Mouse (Mus musculus) hindbrain, embryonic 16.5 days (tissue): ENCODE measurements at regions not wholly inside any gene's neighbourhood (a gene's known extent, or its start where the extent isn't known, plus 50 kb on each side); places are given as distances from the start of the nearest gene placed in this dataset.
"Not testable (repeated sequence)": the region's sequence is repeated elsewhere in the genome, so short reads cannot be mapped to it uniquely, and the experiment has no call there.

ENCODE experiments used
- ATAC-seq: fragments of 200-750 bp; cut with Nextera tagmentation; 2 replicates; pipeline ENCODE4 v1.8.0; 2017; ENCODE audit warnings: moderate TSS enrichment, moderate library complexity
- H3K27ac ChIP-seq: fragments of 300-500 bp; sonication (generic); 2 replicates; pipeline ENCODE4 v1.5.1; 2014; ENCODE audit warnings: low read depth, mild to moderate bottlenecking, control low read depth, low read length, moderate library complexity
- H3K27me3 ChIP-seq: fragments of 300-500 bp; sonication (generic); replicated peaks from 2 replicates; pipeline ENCODE4 v1.6.1; 2014; ENCODE audit warnings: low read length; ENCODE audit not compliant: control insufficient read depth, insufficient read depth
- H3K36me3 ChIP-seq: fragments of 300-500 bp; sonication (generic); 2 replicates; pipeline ENCODE4 v1.6.1; 2014; ENCODE audit warnings: mild to moderate bottlenecking, low read length, moderate library complexity, mixed read lengths; ENCODE audit not compliant: control insufficient read depth, insufficient read depth
- H3K4me1 ChIP-seq: fragments of 300-500 bp; sonication (generic); 2 replicates; pipeline ENCODE4 v1.6.1; 2014; ENCODE audit warnings: low read depth, low read length; ENCODE audit not compliant: control insufficient read depth, insufficient read depth
- H3K4me2 ChIP-seq: fragments of 300-500 bp; sonication (generic); 2 replicates; pipeline ENCODE4 v1.6.1; 2014; ENCODE audit warnings: mild to moderate bottlenecking, low read length, control low read depth, moderate library complexity
- H3K4me3 ChIP-seq: fragments of 300-500 bp; sonication (generic); 2 replicates; pipeline ENCODE4 v1.5.1; 2014; ENCODE audit warnings: mild to moderate bottlenecking, low read length, control low read depth, moderate library complexity
- H3K9ac ChIP-seq: fragments of 300-500 bp; sonication (generic); 2 replicates; pipeline ENCODE4 v1.6.1; 2014; ENCODE audit warnings: low read depth, mild to moderate bottlenecking, control low read depth, low read length, moderate library complexity
- H3K9me3 ChIP-seq: fragments of 300-500 bp; sonication (generic); 2 replicates; pipeline ENCODE4 v1.6.1; 2014; ENCODE audit warnings: mild to moderate bottlenecking, low read length, moderate library complexity; ENCODE audit not compliant: control insufficient read depth
- WGBS: fragments of 180-500 bp; shearing (Covaris S2); extraction: QIAGEN DNeasy Blood & Tissue Kit; methylation state at CpG from one replicate; pipeline ENCODE4 v1.1.7; 2014; 5-methylcytosine and 5-hydroxymethylcytosine counted together

GRCm38 (mm10) chr13:57017553-57018341, 122.0 kb upstream of the Trpc7 start:
- H3K27me3 ChIP-seq: no peaks in the 10 kb centered on the region
- peaks cover 7% of the 10 kb centered on the region for H3K4me1 ChIP-seq
- H3K4me2 ChIP-seq: no peak overlapping the region
- H3K9me3 ChIP-seq: no peaks in the 10 kb centered on the region
- H3K27ac ChIP-seq: no peak overlapping the region
- no peak for ATAC-seq
- no peak overlapping the region for H3K4me3 ChIP-seq
- WGBS: 69% methylated on average over 11 of the region's 11 CpGs
- no peaks in the 10 kb centered on the region for H3K36me3 ChIP-seq
- H3K9ac ChIP-seq: no peak overlapping the region

DNA sequence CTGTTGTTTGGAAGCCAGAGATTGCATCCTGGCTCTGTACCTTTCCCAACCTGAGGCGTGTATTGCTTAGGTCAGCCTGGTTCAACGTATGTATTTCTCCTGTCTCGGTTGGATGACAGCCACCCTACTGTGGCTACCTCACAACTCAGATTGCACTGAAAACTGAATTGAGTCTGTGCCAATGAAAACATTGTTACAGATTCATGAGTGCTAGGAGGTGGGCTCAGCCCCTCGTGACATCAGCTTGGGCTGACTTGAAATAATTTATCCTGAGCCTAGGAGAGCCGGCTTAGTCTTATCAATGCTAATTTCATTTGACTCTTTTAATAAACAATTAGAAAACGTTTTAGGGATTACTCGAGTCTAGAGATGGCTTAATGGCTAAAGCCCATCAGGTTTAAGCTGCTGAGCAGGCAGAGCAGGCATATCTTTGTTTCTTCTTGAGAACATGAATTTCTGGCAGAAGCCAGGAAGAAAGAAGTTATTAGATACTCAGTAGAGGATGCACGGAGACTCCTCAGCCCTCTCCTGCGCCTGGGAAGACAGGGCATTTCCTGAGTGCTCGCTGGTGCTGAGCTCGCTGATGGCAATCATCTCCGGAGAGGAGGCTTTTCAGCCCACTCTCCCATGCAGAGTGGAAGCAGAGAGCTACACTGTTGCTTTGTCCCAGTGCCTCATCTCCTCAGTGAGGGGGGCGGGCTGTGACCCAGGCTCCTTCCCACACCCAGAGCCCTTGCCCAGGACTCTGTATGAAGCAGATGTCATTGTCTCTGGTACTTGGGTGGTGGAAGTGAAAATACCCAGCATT, 120.9 kb upstream of the Trpc7 start:
- ATAC-seq: 0 out of 2 replicates have a peak, but pooled peaks have one; percentile 11
- no peaks in the 10 kb centered on the region for H3K27me3 ChIP-seq
- H3K27ac ChIP-seq: no peak overlapping the region
- H3K9me3 ChIP-seq: no peaks in the 10 kb centered on the region
- 51% methylated on average over 13 of the region's 13 CpGs for WGBS
- peaks cover 7% of the 10 kb centered on the region for H3K4me1 ChIP-seq
- no peak overlapping the region for H3K4me2 ChIP-seq
- H3K9ac ChIP-seq: no peak overlapping the region
- no peaks in the 10 kb centered on the region for H3K36me3 ChIP-seq
- no peak overlapping the region for H3K4me3 ChIP-seq

DNA sequence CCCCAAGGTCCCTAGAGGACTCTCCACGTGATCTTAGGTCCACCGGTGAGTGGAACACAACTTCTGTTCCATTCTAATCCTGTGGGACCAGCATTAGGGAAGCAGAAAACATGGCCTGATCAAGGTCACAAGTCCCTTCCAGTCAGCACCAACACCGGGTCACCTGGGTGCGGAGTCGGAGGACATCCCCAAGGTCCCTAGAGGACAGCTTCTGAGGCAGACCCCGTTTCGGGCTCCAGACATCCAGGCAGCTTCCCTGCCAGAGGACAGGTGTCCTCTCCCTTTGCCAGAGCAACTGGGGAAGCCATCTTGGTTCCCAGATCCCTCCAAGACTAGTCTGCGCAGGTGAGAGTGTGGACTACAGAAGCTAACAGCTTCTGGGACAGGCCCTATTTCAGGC, 111.4 kb upstream of the Trpc7 start:
- H3K4me2 ChIP-seq, H3K27ac ChIP-seq, H3K4me3 ChIP-seq, H3K9me3 ChIP-seq, H3K9ac ChIP-seq, H3K4me1 ChIP-seq, H3K27me3 ChIP-seq, H3K36me3 ChIP-seq, ATAC-seq: not testable (repeated sequence)
- 94% methylated on average over 8 of the region's 8 CpGs for WGBS

DNA sequence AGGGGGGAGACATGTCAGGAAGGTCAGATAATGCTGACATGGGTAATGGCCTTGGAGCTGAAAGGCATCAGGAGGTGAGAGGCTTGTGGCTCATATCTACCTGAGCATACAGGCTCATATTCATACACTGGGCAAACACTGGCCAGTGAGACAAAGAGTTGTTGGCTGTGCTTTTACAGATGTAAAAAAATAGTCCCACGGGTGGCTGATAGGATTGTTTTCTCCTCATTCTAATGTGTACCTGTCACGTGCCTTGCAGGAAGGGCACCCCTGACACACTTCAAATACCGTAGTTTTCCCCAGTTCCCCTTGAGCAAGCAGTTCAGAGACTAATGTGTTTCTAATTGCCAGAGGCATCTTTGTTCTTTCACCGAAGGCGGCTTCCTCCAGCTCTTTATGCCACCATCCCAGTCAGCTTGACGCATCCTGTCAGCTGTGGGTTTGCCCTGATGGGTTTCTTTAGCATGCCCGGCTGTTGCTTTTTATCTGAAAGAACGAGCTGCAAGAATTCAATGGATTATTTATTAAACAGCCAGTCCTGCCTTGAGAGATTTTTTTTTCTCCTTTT, 107.9 kb upstream of the Trpc7 start:
- no peak overlapping the region for H3K27ac ChIP-seq
- ATAC-seq: 0 out of 2 replicates have a peak, but pooled peaks have one; percentile 56
- 7% methylated on average over 8 of the region's 8 CpGs for WGBS

GRCm38 (mm10) chr13:56992022-56992421, 96.2 kb upstream of the Trpc7 start:
- no peak overlapping the region for H3K4me3 ChIP-seq
- peaks cover 2% of the 10 kb centered on the region; the same call in 1 of the 2 replicates for H3K9me3 ChIP-seq
- no peak for ATAC-seq
- no peak overlapping the region for H3K4me2 ChIP-seq
- H3K4me1 ChIP-seq: no peaks in the 10 kb centered on the region
- no peak overlapping the region for H3K27ac ChIP-seq
- no peaks in the 10 kb centered on the region for H3K36me3 ChIP-seq
- H3K9ac ChIP-seq: no peak overlapping the region
- H3K27me3 ChIP-seq: no peaks in the 10 kb centered on the region

More for the DNA sequence above, 107.9 kb upstream of the Trpc7 start:
- Histone ChIP-seq H3K4me1 (no peaks in the 10 kb centered on the region), H3K4me3 (no peak overlapping the region), H3K36me3 (no peaks in the 10 kb centered on the region), H3K9me3 (no peaks in the 10 kb centered on the region), H3K9ac (peak overlapping the region; percentile 8; the same call in 1 of the 2 replicates), H3K27me3 (no peaks in the 10 kb centered on the region), H3K4me2 (no peak overlapping the region)

DNA sequence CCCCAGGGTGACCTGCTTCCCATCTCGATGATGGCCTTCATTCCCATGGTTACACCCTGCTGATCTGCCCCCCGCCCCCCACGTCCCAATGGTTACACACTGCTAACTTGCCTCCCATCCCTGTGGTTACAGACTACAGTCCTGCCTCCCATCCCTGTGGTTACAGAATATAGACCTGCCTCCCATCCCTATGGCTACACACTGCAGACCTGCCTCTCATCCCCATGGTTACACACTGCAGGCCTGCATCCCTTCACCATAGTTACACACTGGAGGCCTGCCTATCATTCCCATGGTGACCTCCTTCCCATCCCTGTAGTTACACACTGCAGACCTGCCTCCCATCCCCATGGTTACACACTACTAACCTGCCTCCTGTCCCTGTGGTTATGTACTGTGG, 78.3 kb upstream of the Trpc7 start:
- Histone ChIP-seq H3K36me3 (no peaks in the 10 kb centered on the region), H3K9ac (no peak overlapping the region), H3K27me3 (no peaks in the 10 kb centered on the region), H3K4me1 (no peaks in the 10 kb centered on the region), H3K4me3 (no peak overlapping the region), H3K9me3 (no peaks in the 10 kb centered on the region), H3K4me2 (no peak overlapping the region), H3K27ac (no peak overlapping the region)
- no peak for ATAC-seq
- 64% methylated on average over 3 of the region's 3 CpGs for WGBS

- no peaks in the 10 kb centered on the region for H3K4me1 ChIP-seq
- WGBS: 46% methylated on average over 5 of the region's 5 CpGs
- no peaks in the 10 kb centered on the region for H3K27me3 ChIP-seq
- no peak for ATAC-seq
- H3K9me3 ChIP-seq: no peaks in the 10 kb centered on the region
- H3K4me3 ChIP-seq: no peak overlapping the region
- no peak overlapping the region for H3K9ac ChIP-seq
- H3K36me3 ChIP-seq: no peaks in the 10 kb centered on the region
- no peak overlapping the region for H3K27ac ChIP-seq
- no peak overlapping the region for H3K4me2 ChIP-seq
Measured at GRCm38 (mm10) chr13:56955358-56955757, 59.6 kb upstream of the Trpc7 start.

DNA sequence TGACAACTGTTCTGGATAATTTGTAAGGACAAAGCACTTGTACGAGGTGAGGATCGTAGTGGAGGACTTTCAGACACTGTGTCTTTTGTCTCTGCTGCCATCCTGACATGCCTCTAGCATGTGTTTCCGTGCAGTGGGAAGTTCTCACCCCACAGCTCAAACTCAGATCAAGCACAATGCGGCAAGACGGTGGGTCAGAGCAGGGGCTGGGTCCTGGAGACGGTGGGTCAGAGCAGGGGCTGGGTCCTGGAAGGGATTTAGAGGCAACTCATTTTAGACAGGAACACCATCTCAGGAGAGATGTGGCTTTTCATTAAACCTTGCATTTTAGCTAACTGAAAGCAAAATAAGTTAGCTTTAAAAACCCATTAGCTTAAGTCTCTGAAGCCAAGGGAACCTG, 52.3 kb upstream of the Trpc7 start:
- ATAC-seq: no peak
- no peak overlapping the region for H3K4me3 ChIP-seq
- H3K27me3 ChIP-seq: no peaks in the 10 kb centered on the region
- no peaks in the 10 kb centered on the region for H3K36me3 ChIP-seq
- H3K4me2 ChIP-seq: no peak overlapping the region
- 0 out of 2 replicates have a peak, but pooled peaks cover 4% of the 10 kb centered on the region for H3K9me3 ChIP-seq
- no peak overlapping the region for H3K27ac ChIP-seq
- no peak overlapping the region for H3K9ac ChIP-seq
- no peaks in the 10 kb centered on the region for H3K4me1 ChIP-seq
- 57% methylated on average over 6 of the region's 6 CpGs for WGBS

GRCm38 (mm10) chr13:56947266-56947665, 51.5 kb upstream of the Trpc7 start:
- Histone ChIP-seq H3K4me1 (no peaks in the 10 kb centered on the region), H3K4me3 (no peak overlapping the region), H3K9ac (no peak overlapping the region), H3K9me3 (0 out of 2 replicates have a peak, but pooled peaks cover 4% of the 10 kb centered on the region), H3K27ac (no peak overlapping the region), H3K4me2 (no peak overlapping the region), H3K36me3 (no peaks in the 10 kb centered on the region), H3K27me3 (no peaks in the 10 kb centered on the region)
- ATAC-seq: no peak
- 67% methylated on average over 7 of the region's 7 CpGs for WGBS
